Mouse (Mus musculus) bone marrow macrophage, adult 2 months (primary cell): ENCODE measurements around the gene 4933417A18Rik. TPM values are rescaled to one million over a fixed set of nuclear protein-coding genes. Genes with fewer than 3 reads are reported as not detected.

Source experiments
- H3K27ac ChIP-seq: 2 replicates; pipeline ENCODE4 v1.5.1; 2012; ENCODE audit warnings: low read depth, low read length; ENCODE audit not compliant: insufficient read depth
- H3K4me1 ChIP-seq: 2 replicates; pipeline ENCODE4 v1.6.1; 2012; ENCODE audit warnings: low read length; ENCODE audit not compliant: control insufficient read depth, insufficient read depth
- H3K4me3 ChIP-seq: 2 replicates; pipeline ENCODE4 v1.5.1; 2012; ENCODE audit warnings: mild to moderate bottlenecking, low read length, moderate library complexity; ENCODE audit not compliant: insufficient read depth
- CTCF ChIP-seq: IDR thresholded peaks from 2 replicates; pipeline ENCODE4 v1.5.1; 2012; ENCODE audit warnings: low read depth, mild to moderate bottlenecking, low read length, moderate library complexity
- POLR2A ChIP-seq: IDR thresholded peaks from 2 replicates; pipeline ENCODE4 v1.6.1; 2012; ENCODE audit warnings: mild to moderate bottlenecking, low read depth, low read length, borderline replicate concordance
- polyA plus RNA-seq: library from polyadenylated mRNA; stranded (reverse); fragments of >200 nt; gene quantifications from 2 replicates; pipeline ENCODE4 v1.2.4, GENCODE M21; 2012; ENCODE audit not compliant: missing spikeins, insufficient read depth, insufficient read length

Gene 4933417A18Rik
- polyA plus RNA-seq = not detected in 2 replicates

- Histone ChIP-seq H3K4me1 (no peaks in the 10 kb centered on the region), H3K27ac (no peak within 1 kb of the TSS), H3K4me3 (no peak within 1 kb of the TSS)
- no peak for TF ChIP-seq POLR2A
- TF ChIP-seq CTCF = no peak
These were observed at the start of gene 4933417A18Rik, which contains the start of gene Fam217a for GRCm38 (mm10) chr13:34924210-34924609. 4933417A18Rik (plus strand) TSS chr13:34924409. Fam217a (minus strand) TSS chr13:34924310.

GRCm38 (mm10) chr13:34874736-34875135 lies 49.5 kb upstream of the 4933417A18Rik start:
- Histone ChIP-seq H3K4me1 (peaks cover 12% of the 10 kb centered on the region), H3K27ac (peak overlapping the region; percentile 93), H3K4me3 (peak overlapping the region; percentile 86)

- H3K4me3 ChIP-seq = peak within 1 kb of the TSS; percentile 86
- peaks cover 12% of the 10 kb centered on the region for H3K4me1 ChIP-seq
- TF ChIP-seq POLR2A (no peak), CTCF (no peak)
- H3K27ac ChIP-seq = peak within 1 kb of the TSS; percentile 93
These were observed 49.0 kb upstream of the 4933417A18Rik start, which contains the start of gene Prpf4b for GRCm38 (mm10) chr13:34875166-34875710. Prpf4b (plus strand) TSS chr13:34875302.

GRCm38 (mm10) chr13:34875741-34876445 lies 48.3 kb upstream of the 4933417A18Rik start:
- peak overlapping the region; percentile 93 for H3K27ac ChIP-seq
- TF ChIP-seq POLR2A = no peak
- TF ChIP-seq CTCF = no peak
- peak overlapping the region; percentile 86 for H3K4me3 ChIP-seq
- peaks cover 12% of the 10 kb centered on the region for H3K4me1 ChIP-seq

- no peak for TF ChIP-seq CTCF
- TF ChIP-seq POLR2A = no peak
- peak overlapping the region; percentile 86 for H3K4me3 ChIP-seq
- H3K4me1 ChIP-seq = peaks cover 12% of the 10 kb centered on the region
- H3K27ac ChIP-seq = no peak overlapping the region
These were observed 47.7 kb upstream of the 4933417A18Rik start for GRCm38 (mm10) chr13:34876481-34876880.

- no peak for TF ChIP-seq POLR2A
- TF ChIP-seq CTCF = no peak
- Histone ChIP-seq H3K4me3 (no peak overlapping the region), H3K4me1 (no peaks in the 10 kb centered on the region), H3K27ac (no peak overlapping the region)
These were observed 31.3 kb upstream of the 4933417A18Rik start for GRCm38 (mm10) chr13:34892871-34893270.

GRCm38 (mm10) chr13:34914614-34915013 lies 9.6 kb upstream of the 4933417A18Rik start:
- Histone ChIP-seq H3K27ac (no peak overlapping the region), H3K4me3 (no peak overlapping the region), H3K4me1 (no peaks in the 10 kb centered on the region)
- TF ChIP-seq CTCF = no peak
- no peak for TF ChIP-seq POLR2A

GRCm38 (mm10) chr13:34916520-34917167 lies 7.6 kb upstream of the 4933417A18Rik start:
- TF ChIP-seq CTCF (no peak), POLR2A (no peak)
- Histone ChIP-seq H3K27ac (no peak overlapping the region), H3K4me3 (peak overlapping the region; percentile 22), H3K4me1 (no peaks in the 10 kb centered on the region)

GRCm38 (mm10) chr13:34934931-34935644 lies 10.9 kb downstream of the 4933417A18Rik start:
- Histone ChIP-seq H3K4me1 (no peaks in the 10 kb centered on the region), H3K27ac (no peak overlapping the region), H3K4me3 (no peak overlapping the region)
- no peak for TF ChIP-seq CTCF
- TF ChIP-seq POLR2A = no peak
